In genomic region chr6:112210238-112210950, GRCm38 (mm10) we compare ENCODE assay signal across 7 mouse cellular contexts.
DNase-seq lines count a peak whose midpoint lies in the region; ATAC-seq and TF ChIP-seq lines count a peak whose summit lies in the region.

No protein-coding gene starts in this region.

- 28% methylated on average over 8 of the region's 8 CpGs for WGBS in hindbrain, postnatal 0 days
- WGBS in liver, embryonic 12.5 days (ENCODE audit: insufficient replicate concordance) = 25% methylated on average over 8 of the region's 8 CpGs
- 36% methylated on average over 8 of the region's 8 CpGs for WGBS in neural tube, embryonic 13.5 days

- H3K9me3 ChIP-seq in hindbrain, postnatal 0 days (ENCODE audit: low read length) = no peaks in the 10 kb centered on the region
- no peaks in the 10 kb centered on the region for H3K9me3 ChIP-seq in liver, embryonic 12.5 days (replicated peaks)
- no peaks in the 10 kb centered on the region for H3K9me3 ChIP-seq in neural tube, embryonic 13.5 days

- peak overlapping the region; percentile 72 for H3K27ac ChIP-seq in hindbrain, postnatal 0 days
- no peak overlapping the region for H3K27ac ChIP-seq in liver, embryonic 12.5 days
- H3K27ac ChIP-seq in neural tube, embryonic 13.5 days (replicated peaks) = peak overlapping the region; percentile 73

- 0 out of 2 replicates have a peak, but pooled peaks have one; percentile 18 for ATAC-seq in common myeloid progenitor, adult 5-6 weeks (replicated peaks; ENCODE audit: low read depth, poor library complexity, severe bottlenecking)
- peak; percentile 96 for ATAC-seq in hindbrain, postnatal 0 days
- peak; percentile 87 for ATAC-seq in liver, embryonic 12.5 days
- ATAC-seq in neural tube, embryonic 13.5 days (ENCODE audit: low read depth) = peak; percentile 89

- no peak overlapping the region for H3K4me3 ChIP-seq in hindbrain, postnatal 0 days (ENCODE audit: low read length)
- H3K4me3 ChIP-seq in liver, embryonic 12.5 days = no peak overlapping the region
- H3K4me3 ChIP-seq in neural tube, embryonic 13.5 days = no peak overlapping the region

- no peak; the same call in 1 of the 2 replicates for TF ChIP-seq CTCF in hindbrain, postnatal 0 days (IDR thresholded peaks at IDR 0.05; ENCODE audit: low read depth)

- no peaks in the 10 kb centered on the region for H3K36me3 ChIP-seq in hindbrain, postnatal 0 days (ENCODE audit: insufficient read depth, low read length)
- H3K36me3 ChIP-seq in liver, embryonic 12.5 days = no peaks in the 10 kb centered on the region
- no peaks in the 10 kb centered on the region for H3K36me3 ChIP-seq in neural tube, embryonic 13.5 days

- H3K27me3 ChIP-seq in hindbrain, postnatal 0 days (ENCODE audit: insufficient read depth, low read length) = no peaks in the 10 kb centered on the region
- H3K27me3 ChIP-seq in liver, embryonic 12.5 days (replicated peaks) = no peaks in the 10 kb centered on the region
- H3K27me3 ChIP-seq in neural tube, embryonic 13.5 days = no peaks in the 10 kb centered on the region

- no peak overlapping the region for H3K4me2 ChIP-seq in hindbrain, postnatal 0 days (ENCODE audit: low read depth, low read length)
- no peak overlapping the region for H3K4me2 ChIP-seq in liver, embryonic 12.5 days
- no peak overlapping the region for H3K4me2 ChIP-seq in neural tube, embryonic 13.5 days

- no peaks in the 10 kb centered on the region; the same call in 1 of the 2 replicates for H3K4me1 ChIP-seq in hindbrain, postnatal 0 days (ENCODE audit: insufficient read depth, low read length)
- H3K4me1 ChIP-seq in liver, embryonic 12.5 days = no peaks in the 10 kb centered on the region
- H3K4me1 ChIP-seq in neural tube, embryonic 13.5 days (replicated peaks) = peaks cover 16% of the 10 kb centered on the region

- peak; percentile 14 for DNase-seq in adipocyte (ENCODE audit: low spot score)
- DNase-seq in gastrocnemius, postnatal 25 days = peak; percentile 47
- DNase-seq in hindbrain, postnatal 0 days (ENCODE audit: low spot score) = peak; percentile 81
- no peak for DNase-seq in thymus, postnatal 10 days (ENCODE audit: low spot score in 2 of 2)

- H3K9ac ChIP-seq in hindbrain, postnatal 0 days (replicated peaks; ENCODE audit: low read length) = no peak overlapping the region
- no peak overlapping the region for H3K9ac ChIP-seq in liver, embryonic 12.5 days
- H3K9ac ChIP-seq in neural tube, embryonic 13.5 days = no peak overlapping the region

Comparison
In these comparisons a context has a peak if more than half of its experiments do, and no peak if none do; other contexts are left out.
1. DNase-seq: peak in adipocyte (single experiment), gastrocnemius, postnatal 25 days (single experiment) and hindbrain, postnatal 0 days (single experiment); none in thymus, postnatal 10 days (0 of 2).
2. ATAC-seq: peak in every context shown above with its lines; median percentile 96 in hindbrain, postnatal 0 days; 89 in neural tube, embryonic 13.5 days; 87 in liver, embryonic 12.5 days; 18 in common myeloid progenitor, adult 5-6 weeks.